Mouse (Mus musculus) cerebellum, postnatal 10 days (tissue): ENCODE results near the gene Romo1.
A peak's percentile ranks its signal among the peaks of the same experiment; 100 is the strongest.
"Not testable (repeated sequence)": the region's sequence is repeated elsewhere in the genome, so short reads cannot be mapped to it uniquely, and the experiment has no call there.

Source experiments
- DNase-seq, 2 experiments: peaks; one replicate each; pipeline ENCODE4 v3.0.0; 2021; ENCODE audit warnings: mixed read lengths in 2 of 2

Gene Romo1

DNA sequence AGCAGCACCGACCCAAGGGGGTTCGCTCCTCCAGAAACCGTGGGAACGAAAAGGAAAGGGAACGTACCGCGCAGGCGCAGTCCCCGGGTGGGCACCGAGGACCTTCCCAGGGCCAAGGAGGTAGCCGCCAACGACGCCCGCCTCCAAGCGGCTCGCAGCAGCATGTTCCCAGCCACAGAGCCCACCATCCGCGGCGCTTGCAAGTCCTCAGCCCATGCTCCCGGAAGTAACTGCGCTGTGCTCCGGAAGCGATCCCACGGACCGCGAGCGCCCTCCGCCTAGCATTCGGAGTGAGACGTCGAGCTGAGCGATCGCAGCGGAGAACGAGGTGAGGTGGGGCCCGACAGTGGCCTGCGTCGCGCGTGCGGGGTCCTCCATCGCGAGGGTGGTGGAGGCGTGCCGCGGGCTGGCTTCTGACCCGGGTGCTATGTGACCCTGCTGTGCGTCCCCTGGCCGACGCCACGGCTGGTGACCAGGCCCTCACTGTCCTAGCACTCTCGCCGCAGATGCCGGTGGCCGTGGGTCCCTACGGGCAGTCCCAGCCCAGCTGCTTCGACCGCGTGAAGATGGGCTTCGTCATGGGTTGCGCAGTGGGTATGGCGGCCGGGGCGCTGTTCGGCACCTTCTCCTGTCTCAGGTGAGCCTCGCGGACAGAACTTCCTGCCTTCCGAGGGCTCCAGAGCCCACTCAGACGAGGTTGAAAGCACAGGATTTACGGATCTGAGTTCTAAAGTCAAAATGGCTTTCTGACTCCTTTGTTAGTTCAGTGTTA is at the start of gene Romo1, which contains the start of gene Nfs1:
TSS of gene Romo1 (plus strand) at position 87 of the 772 bp plus-strand sequence.
TSS of gene Nfs1 (minus strand) at position 234 of the 772 bp plus-strand sequence.
- DNase-seq: peak; percentile 98

DNA sequence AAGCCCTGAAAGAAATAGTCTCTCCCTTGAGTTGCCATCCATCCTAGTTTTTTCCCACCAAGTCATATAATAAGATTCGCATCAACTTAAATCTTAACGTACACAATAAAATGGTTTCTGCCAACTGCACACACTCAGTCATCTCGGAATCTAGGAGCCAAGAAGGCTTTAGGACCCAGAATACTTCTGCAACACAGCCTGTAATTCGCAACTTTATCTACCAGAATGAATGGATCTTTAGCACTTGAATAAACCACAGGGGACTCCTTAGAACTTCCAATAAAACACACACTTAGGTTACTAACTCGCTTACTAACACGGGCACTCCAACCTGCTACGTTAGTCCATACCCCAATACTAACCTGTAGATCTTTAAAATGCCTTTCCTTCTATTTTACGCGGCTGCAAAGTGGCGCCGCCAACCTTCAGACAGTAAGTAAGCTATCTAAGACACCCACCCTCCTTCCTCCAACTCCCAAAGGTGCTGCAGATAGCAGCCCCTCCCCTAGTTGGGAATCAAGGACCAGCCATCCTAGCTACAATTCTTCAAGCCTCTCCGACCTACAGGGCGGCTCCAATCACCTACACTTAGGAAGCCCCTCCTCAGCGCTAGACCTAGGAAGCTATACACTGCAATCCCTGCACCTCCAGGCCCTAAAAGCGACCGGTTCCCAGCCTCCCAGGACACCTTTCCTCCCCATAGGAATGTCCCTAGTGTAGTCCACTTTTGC is 33.0 kb upstream of the Romo1 start:
- peak; percentile 20 to 53 for DNase-seq

DNA sequence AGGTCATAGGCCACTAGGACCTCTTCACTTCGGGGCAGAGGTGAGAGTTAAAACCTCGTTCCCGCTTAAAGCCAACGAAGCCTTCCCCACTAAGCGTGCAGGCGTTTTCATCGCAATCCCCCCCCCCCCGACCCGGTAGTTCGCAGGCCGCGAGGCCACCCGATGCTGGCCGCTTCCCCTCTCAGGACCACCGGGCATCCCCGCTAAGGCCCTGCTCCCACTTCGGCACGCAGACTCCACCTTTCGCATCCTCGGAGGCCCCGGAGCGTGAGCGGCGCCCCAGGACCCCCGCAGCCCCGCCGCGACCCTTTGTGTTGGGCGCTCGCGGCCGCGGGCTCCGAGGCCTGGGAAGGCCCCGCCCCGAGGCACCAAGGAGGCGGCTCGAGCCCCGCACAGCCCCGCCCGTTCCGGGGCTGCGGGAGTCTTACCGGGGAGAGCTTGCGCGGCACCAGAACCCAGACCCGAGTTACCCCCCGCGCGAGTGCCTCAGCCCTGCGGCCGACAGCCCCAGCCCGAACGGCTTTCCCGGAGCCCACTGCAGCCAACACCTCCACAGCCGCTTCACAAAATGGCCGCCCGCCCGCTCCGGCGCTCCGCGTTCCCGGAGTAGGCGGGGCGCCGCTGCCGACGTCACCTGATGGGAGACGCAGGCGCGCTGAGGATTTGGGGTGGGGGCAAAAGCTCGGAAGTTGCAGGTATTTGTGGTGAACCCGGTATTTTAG is 32.3 kb upstream of the Romo1 start, which contains the start of the genes Cpne1 and Rbm12:
TSS of gene Cpne1 (minus strand) at position 608 of the 722 bp plus-strand sequence.
TSS of gene Rbm12 (minus strand) at position 621 of the 722 bp plus-strand sequence.
- peak; percentile 98 for DNase-seq

DNA sequence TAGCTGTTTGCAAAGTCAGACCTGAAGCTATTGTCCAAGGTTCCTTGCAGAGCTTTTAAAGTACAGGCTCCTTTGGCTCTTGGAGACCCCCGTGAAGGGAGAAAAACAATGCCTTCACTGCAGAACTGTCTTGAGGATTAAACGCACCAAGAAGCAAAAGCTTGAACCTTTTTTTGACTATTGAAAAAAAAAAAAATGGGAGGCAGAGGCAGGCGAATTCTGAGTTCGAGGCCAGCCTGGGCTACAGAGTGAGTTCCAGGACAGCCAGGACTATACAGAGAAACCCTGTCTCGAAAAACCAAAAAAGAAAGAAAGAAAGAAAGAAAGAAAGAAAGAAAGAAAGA is 31.8 kb upstream of the Romo1 start:
- not testable (repeated sequence) for DNase-seq

DNA sequence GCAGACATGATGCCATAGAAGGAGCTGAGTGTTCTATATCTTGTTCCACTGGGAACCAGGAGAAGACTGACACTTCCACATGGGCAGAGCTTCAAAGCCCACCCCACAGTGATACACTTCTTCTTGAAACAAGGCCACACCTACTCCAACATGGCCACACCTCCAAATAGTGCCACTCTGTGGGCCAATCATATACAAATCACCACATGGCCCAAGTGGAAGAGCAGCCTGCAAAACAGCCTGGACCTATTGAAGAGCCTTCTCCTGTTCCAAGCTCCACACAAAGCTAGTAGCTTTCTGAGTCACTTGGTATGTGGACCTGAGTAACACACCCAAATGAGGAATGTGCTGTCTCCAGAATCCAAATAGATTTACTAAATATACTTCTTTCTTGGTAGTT is 24.3 kb upstream of the Romo1 start:
- DNase-seq: no peak

DNA sequence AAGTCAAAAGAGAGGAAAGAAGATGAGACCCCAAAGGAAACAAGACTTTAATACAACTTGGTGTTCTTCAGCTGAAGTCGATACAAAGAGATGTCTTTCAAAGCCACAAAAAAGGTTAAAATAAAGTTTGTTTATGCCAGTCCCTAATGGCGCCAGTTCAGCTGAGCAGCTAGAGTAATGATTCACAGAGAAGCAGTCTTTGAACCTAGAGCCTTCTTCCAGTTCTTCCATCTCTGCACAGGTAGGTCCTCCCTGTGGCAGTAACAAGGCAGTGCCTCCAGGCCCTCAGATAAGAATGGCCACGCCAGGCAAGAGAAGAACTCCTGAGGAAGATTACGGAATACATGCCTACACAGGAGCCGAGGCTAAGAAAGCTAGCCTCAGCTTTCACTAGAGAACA is 20.1 kb upstream of the Romo1 start:
- DNase-seq: no peak

DNA sequence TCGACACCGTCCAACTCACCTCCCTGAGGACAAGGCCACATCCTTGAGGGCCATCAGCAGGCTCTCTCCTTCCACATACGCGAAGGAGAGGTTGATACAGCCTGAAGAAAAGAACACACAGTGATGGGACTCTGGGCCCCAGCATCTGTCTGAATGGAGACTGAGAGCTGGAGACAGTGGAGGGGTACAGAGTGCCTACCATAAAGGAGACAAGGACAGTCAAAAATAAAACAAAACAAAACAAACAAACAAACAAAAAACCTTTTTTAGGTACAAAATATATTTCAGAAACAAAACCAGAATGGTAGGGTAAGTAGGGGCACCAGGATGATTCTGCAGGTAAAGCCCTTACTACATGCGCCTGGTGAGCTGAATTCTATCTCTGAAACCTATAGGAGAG is 16.8 kb upstream of the Romo1 start, which contains the start of gene Gm28036:
TSS of gene Gm28036 (minus strand) at position 101 of the 400 bp plus-strand sequence.
- DNase-seq: no peak

DNA sequence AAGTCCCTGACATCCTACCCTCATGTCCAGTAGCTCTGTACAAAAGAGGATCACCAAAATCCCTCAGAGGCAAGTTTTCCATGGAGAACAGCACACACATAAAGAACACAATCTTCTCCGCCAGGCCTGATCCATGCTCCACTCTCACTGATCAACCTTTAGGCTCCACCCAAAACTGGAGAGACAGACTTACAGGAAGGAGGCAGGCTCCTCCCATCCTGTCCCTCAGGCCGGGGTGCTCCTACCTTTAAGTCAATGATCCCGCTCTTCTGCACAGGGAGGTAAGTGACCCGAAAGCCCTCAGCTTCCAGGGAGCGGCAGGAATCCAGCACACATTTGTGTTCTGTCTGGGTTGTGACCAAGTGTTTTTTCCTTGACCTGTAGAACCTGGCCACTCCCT is 9.7 kb upstream of the Romo1 start:
- no peak for DNase-seq

DNA sequence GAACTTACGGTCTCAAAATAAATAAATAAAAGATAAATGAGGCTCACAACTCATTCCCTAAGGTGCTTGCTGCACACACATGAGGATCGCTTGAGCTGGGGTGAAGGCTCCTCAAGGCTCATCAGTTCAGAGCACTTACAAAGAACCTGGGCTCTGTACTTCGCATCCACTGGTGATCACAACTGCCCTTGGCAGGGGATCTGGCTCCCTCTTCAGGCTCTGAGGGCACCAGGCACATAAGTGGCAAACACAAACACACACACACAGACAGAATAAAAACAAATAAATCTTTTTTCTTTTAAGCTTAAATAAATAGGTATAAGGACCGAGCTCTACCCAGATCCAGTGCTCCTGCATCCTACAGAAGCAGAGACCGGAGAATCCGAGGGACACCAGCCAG is 8.1 kb upstream of the Romo1 start:
- no peak for DNase-seq

DNA sequence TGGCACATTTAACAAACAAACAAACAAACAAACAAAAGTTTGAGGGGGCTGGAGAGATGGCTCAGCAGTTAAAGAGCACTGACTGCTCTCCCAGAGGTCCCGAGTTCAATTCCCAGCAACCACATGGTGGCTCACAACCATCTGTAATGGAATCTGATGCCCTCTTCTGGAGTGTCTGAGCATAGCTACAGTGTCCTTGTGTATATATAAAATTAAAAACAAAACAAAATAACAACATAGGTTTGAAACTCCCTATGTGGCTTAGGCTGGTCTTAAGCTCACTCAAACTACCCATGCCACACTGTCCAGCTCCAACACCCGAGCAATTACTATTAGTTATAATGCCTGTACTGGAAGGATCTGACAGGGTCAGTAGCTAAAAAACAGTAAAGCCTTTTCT is 1.0 kb upstream of the Romo1 start:
- DNase-seq: no peak

DNA sequence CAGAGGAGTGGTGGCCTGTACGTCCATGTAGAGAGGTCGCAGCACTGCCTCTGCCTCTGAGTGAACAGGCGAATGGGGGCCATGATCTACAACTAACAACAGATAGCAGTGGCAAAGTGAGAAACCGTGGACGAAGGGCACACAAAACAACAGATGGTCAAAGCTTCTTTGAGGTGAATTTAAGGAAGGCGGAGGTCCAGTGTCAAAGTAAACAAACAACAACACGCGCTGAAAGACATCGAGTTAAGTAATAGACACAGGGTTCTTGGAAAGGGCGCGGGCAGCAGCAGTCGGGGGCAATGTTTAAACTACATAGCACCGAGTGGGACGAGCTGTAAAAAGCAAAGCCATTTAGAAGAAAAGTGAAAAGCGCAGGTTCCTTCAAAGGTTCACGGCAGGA is 472 bp upstream of the Romo1 start:
- DNase-seq: peak in 1 of 2 experiments; percentile 8

DNA sequence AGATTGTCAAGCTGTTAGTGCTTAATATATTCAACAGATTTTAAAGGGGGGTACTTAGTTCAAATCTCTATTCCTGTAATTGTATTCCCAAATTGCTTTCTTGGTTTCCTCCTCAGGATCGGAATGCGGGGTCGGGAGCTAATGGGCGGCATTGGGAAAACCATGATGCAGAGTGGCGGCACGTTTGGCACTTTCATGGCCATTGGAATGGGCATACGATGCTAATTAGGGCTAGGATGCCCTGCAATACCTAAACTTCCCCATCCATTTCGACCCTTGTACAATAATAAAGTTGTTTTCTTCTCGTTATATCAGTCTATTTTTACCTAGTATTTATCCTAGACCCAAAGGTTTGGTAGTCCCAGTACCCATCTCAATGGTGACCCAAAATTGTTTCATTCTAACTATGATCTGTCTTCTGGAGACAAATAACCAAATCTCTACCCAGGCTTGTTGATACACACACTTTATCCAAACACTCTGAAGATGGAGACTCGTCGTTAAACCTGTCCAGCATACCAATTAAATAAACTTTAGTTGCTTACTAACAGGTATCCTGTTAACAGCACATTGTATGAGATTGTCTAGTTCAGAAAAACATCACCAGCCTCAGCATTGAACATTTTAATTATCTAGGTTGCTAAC is 1.8 kb downstream of the Romo1 start:
- peak; percentile 9 to 18 for DNase-seq

DNA sequence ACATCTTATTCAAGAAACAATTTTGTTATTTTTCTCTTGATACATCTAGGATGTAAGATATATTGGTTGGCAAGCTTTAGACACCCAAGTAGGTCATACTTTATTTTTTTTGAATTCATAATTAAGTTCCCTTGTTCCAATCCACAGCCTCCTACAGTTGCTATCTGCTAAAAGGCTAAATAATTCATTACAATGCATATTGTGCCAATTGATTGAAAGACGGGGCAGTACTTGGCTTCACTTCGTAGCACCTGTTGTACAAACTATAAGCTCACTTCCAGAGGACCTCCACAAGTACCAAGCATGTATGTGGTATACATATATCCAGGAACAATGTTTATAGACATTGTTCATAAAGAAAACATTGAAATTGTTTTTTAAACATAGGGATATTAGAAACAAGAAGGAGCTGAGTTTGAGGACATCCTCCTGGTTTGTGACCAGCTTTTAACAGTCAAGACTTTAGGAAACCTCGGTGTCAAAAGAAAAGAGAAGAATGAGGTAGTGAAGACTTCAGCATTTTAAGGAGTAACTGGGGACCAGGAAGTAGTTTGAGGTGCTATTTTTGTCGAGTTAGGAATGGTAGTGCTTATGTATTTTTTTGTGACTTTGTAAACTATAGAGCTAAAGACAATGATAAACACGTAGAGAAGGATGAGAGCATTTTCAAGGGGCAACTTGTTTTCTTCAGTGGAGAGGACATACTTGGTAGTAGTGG is 2.6 kb downstream of the Romo1 start:
- peak in 1 of 2 experiments; percentile 22 for DNase-seq

DNA sequence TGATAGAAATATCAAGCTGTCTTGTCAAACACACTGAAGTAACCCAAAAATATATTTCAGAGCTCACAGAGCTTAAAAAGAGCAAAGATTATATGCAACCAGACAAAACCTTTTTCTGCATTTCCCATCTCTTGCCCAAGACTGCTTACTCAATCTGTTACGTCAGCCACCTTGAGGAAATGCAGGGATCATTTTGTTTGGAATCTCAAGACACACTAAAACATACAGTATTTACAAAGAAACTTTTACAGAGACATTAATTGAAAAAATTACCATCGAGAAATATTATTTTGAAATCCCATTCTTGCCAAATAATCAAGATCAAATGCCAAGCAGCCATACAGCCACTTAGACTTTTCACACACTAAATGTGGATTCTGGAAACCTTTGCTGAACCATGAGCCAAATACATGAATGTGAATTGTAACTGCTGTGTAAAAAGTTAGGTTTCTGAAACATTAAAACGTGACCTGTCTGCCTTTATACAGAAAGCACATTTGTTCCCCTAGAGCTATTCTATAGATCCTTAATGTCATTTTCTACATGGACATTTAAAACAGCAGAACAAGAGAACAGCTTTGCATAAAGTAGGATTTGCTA is 3.6 kb downstream of the Romo1 start:
- DNase-seq: no peak

DNA sequence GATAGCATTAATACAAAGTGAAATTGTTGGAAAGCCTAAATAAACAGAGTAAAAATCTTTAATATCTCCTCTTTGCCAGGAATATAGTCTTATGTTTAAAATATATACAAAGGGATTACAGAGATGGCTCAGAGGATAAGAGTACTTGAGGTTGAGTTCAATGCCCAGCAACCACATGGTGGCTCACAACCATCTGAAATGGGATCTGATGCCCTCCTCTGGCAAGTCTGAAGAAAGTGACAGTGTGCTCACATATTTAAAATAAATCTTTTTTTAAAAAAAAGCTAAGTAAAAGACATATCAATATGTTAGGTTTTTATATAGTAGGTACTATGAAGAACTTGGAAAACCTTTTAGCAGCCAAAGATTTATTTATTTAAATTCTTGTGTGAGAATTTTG is 7.7 kb downstream of the Romo1 start:
- DNase-seq: no peak

DNA sequence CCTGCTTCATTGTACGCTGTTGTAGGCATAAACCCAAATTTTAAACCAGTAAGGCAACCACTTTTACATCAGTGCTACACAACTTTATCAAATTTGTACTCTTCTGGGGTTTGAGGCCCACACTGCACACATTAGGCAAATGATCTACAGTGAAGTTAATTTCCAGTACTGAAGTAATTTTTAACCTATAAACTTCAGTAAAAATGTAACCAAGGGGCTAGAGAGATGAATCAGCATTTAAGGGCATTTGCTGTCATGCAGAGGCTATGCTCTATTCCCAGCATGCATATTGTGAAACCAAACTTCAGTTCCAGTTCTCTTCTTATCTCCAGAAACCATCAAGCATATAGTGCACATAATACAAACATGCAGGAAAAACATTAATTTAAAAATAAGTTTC is 21.6 kb downstream of the Romo1 start:
- DNase-seq: no peak

DNA sequence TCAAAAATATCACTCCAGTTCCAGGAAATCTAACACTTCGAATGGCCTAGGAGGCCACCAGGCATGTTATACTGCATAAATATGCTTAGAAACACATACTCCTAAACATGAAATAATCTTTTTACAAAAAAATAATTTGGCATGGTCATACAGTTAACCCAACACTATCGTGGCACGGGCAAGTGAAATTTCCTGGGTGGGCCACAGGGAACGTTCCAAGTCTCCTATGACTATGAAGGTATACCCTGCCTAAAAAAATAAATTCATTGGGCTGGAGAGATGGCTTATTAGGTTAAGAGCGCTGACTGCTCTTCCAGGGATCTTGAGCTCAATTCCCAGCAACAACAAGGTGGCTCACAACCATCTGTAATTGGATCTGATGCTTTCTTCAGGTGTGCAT is 22.7 kb downstream of the Romo1 start:
- DNase-seq: no peak

DNA sequence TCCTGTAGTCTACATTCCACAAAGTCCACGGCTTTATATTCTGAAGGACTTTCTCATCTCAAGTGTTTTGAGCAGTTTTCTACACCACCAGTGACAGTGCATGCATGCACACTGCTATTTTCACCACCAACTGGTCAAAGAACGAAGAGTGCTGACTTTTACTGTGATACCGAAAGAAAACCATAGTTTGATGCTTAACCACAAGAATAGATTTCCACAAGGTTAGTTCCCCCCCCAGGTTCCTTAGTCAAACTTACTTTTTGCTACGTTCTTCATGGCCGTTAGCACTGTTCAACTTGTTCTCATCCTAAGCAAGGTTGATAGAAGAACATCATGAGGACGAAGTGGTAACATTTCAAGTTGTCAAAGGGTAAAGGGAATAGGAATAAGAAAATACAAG is 33.2 kb downstream of the Romo1 start:
- no peak for DNase-seq

DNA sequence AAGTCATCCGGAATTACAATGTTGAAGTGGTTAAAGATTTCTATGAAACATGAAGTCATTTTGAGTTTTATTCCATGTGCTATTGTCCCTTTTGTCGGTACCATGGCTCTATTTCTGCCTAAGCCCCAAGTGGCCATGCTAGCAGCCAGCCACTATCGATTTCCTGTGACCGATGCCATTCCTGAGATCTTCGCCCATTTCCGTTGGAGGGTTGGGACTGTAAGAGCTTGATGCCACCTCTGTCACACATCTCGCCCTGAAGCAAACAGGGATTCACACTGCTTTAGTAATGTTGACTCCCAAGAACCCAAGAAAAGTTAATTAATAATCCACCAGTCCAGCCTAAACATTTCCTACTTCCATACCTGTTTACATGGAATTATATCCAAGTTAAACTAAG is 33.8 kb downstream of the Romo1 start:
- no peak for DNase-seq

DNA sequence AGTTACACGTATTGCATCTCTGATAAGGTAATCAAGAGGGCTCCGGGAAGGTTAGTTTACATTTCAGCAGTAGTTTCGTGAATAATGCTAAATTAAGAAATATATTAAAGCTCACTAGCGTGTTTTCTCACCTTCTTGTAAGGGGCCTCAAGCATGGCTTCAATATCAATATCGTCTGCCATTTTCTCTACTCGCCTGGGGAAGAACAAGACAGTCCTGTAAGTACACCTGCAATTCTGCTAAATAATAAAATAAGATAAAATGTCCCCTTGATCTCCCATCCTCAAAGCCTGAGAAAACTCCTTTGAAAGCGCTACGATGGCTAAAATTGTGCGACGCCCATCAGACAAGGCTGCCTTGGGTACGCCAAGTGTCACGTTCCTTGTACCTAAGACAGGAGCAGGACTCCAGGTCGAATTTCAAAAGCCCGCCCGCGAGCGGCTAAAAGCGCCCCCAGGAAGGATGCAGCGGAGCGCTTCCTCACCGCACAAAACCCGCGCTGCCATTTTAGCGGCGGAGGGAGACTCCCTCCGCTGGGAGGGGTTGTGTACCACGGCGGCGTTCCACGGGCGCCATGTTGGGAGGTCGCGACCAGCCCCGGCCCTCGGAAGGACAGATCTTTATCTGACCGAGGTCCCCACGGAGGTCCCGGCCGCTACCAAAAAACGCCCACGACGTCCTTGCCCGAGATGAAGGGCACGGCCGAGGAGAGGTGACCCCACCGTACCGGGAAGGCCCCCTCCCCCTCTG is 35.4 kb downstream of the Romo1 start:
- DNase-seq: peak; percentile 89 to 90

DNA sequence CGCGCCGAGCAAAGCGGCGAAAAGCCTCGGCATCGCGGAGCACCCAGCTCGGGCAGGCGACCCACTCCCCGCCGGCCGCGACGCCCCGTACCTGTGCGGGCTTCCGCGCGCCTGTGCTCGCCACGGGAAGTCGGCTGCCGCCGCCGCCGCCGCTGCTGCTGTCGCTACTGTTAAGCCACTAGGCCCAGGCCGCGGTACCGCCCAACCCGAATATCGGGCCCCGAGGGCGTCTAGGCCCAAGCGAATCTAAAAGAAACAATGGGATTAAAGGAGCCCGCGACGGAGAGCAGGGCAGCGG is 35.9 kb downstream of the Romo1 start:
- no peak for DNase-seq
